In genomic region chr2:13220141-13220540, GRCm38 (mm10) we compare ENCODE assay signal across 19 mouse cellular contexts.
"Had no signal": no experiment of that assay in that cellular context is flagged by ENCODE, and none has a peak within 500 bp of the region (broad histone marks: within the 10 kb centered on the region; RNA-seq: fewer than 3 reads in every experiment).

No protein-coding gene starts in this region.

- H3K4me3 ChIP-seq: limb, embryonic 12.5 days; limb, embryonic 15.5 days; midbrain, embryonic 12.5 days; myocyte; neural tube, embryonic 12.5 days; neural tube, embryonic 15.5 days; stomach, embryonic 15.5 days had no signal

- H3K4me1 ChIP-seq: limb, embryonic 12.5 days; limb, embryonic 15.5 days; neural tube, embryonic 12.5 days; neural tube, embryonic 15.5 days; stomach, embryonic 15.5 days had no signal

- H3K27me3 ChIP-seq: limb, embryonic 12.5 days; limb, embryonic 15.5 days; midbrain, embryonic 12.5 days; neural tube, embryonic 12.5 days; neural tube, embryonic 15.5 days; stomach, embryonic 15.5 days had no signal

- H3K4me2 ChIP-seq: limb, embryonic 12.5 days; limb, embryonic 15.5 days; liver, embryonic 11.5 days; lung, embryonic 14.5 days; midbrain, embryonic 12.5 days; neural tube, embryonic 12.5 days; neural tube, embryonic 15.5 days; stomach, embryonic 15.5 days had no signal

- H3K9me3 ChIP-seq: limb, embryonic 12.5 days; limb, embryonic 15.5 days; midbrain, embryonic 12.5 days; neural tube, embryonic 12.5 days; neural tube, embryonic 15.5 days; stomach, embryonic 15.5 days had no signal

- H3K36me3 ChIP-seq: neural tube, embryonic 12.5 days had no signal

- DNase-seq: kidney, adult 18-20 months; kidney, adult 9 months; kidney, postnatal 14 days; kidney, postnatal 4 days; left cerebral cortex, postnatal 4 days; liver, postnatal 0 days; lung, embryonic 14.5 days; retina, postnatal 1 day; thymus, postnatal 36 days had no signal

- H3K27ac ChIP-seq: limb, embryonic 12.5 days; limb, embryonic 15.5 days; liver, embryonic 14.5 days; macrophage; midbrain, embryonic 12.5 days; neural tube, embryonic 12.5 days; neural tube, embryonic 15.5 days; stomach, embryonic 15.5 days had no signal

- H3K9ac ChIP-seq: limb, embryonic 12.5 days; limb, embryonic 15.5 days; liver, embryonic 14.5 days; liver, postnatal 0 days; lung, embryonic 14.5 days; midbrain, embryonic 12.5 days; neural tube, embryonic 12.5 days; neural tube, embryonic 15.5 days; stomach, embryonic 15.5 days had no signal
